Mouse (Mus musculus): ENCODE data around the gene Ifitm2. TPM values are rescaled to one million over a fixed set of nuclear protein-coding genes. Genes with fewer than 3 reads are reported as not detected.
A peak's percentile ranks its signal among the peaks of the same experiment; 100 is the strongest.

The Ifitm2 gene
- polyA plus RNA-seq, 1 experiment from 2014 or later: 234 TPM

DNA sequence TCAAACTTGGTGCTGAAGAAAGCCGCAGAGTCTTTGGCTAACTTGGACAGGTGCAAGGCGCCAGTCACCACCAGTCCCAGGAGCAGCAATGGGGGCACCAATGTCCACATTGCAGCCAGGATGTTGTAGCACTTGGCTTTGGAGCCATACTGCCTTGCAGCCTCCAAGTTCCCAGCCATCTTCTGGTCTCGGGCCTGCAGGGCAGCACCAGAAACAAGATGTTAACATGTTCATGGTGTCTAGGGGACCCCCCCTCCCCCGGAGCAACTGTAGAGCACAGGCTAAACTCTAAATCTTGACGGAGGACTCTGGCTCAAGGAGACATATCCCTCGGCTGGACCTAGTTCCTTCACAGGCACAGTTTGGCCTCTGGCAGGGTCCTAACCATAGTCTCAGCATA, 6.5 kb downstream of the Ifitm2 start:
- WGBS: 95% methylated on average over 6 of the region's 6 CpGs
- no peaks in the 10 kb centered on the region for H3K9me3 ChIP-seq (ENCODE audit: control insufficient read depth, low read length)
- H3K4me2 ChIP-seq (replicated peaks): no peak overlapping the region
- no peaks in the 10 kb centered on the region for H3K4me1 ChIP-seq (replicated peaks; ENCODE audit: control insufficient read depth, insufficient read depth, low read length)
- ATAC-seq (ENCODE audit: low FRiP score): no peak
- no peaks in the 10 kb centered on the region for H3K36me3 ChIP-seq (replicated peaks; ENCODE audit: control insufficient read depth, insufficient read depth)
- H3K9ac ChIP-seq: no peak overlapping the region
- H3K27ac ChIP-seq: no peak overlapping the region
- DNase-seq (ENCODE audit: low spot score): no peak
- H3K4me3 ChIP-seq (replicated peaks; ENCODE audit: low read length): no peak overlapping the region
- no peaks in the 10 kb centered on the region for H3K27me3 ChIP-seq (ENCODE audit: control insufficient read depth, insufficient read depth, low read length)

DNA sequence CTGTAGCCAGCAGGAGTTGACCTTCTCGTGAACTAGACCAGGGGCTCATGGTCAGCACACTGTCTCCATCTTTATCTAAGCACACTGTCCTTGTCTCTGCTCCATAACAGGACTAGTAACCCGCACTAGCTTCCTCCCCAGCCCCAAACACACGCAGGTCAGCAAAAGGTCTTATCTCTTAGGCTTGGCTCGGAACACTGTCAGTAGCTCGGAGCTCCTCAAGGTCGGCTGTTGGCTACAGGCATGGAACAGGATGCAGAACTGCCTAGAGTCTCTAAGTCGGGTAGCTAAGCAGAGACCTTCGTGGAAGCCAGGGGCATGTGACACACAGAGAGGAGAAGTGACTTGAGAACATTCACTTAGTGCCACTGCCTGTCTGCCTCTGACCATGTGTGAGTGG, 7.6 kb downstream of the Ifitm2 start:
- H3K27ac ChIP-seq: no peak overlapping the region
- whole genome bisulfite sequencing: 91% methylated on average over 8 of the region's 8 CpGs
- H3K4me2 ChIP-seq (replicated peaks): no peak overlapping the region
- H3K27me3 ChIP-seq (ENCODE audit: control insufficient read depth, insufficient read depth, low read length): no peaks in the 10 kb centered on the region
- H3K9me3 ChIP-seq (ENCODE audit: control insufficient read depth, low read length): no peaks in the 10 kb centered on the region
- no peak overlapping the region for H3K4me3 ChIP-seq (replicated peaks; ENCODE audit: low read length)
- H3K9ac ChIP-seq: no peak overlapping the region
- no peaks in the 10 kb centered on the region for H3K4me1 ChIP-seq (replicated peaks; ENCODE audit: control insufficient read depth, insufficient read depth, low read length)
- ATAC-seq (ENCODE audit: low FRiP score) (no peak), DNase-seq (ENCODE audit: low spot score) (no peak)
- H3K36me3 ChIP-seq (replicated peaks; ENCODE audit: control insufficient read depth, insufficient read depth): no peaks in the 10 kb centered on the region

GRCm38 (mm10) chr7:140946980-140947379, 8.8 kb downstream of the Ifitm2 start:
- Histone ChIP-seq H3K36me3 (replicated peaks; ENCODE audit: control insufficient read depth, insufficient read depth) (no peaks in the 10 kb centered on the region), H3K4me1 (replicated peaks; ENCODE audit: control insufficient read depth, insufficient read depth, low read length) (no peaks in the 10 kb centered on the region), H3K27me3 (ENCODE audit: control insufficient read depth, insufficient read depth, low read length) (no peaks in the 10 kb centered on the region), H3K4me2 (replicated peaks) (no peak overlapping the region), H3K9ac (no peak overlapping the region), H3K4me3 (replicated peaks; ENCODE audit: low read length) (no peak overlapping the region), H3K9me3 (ENCODE audit: control insufficient read depth, low read length) (no peaks in the 10 kb centered on the region), H3K27ac (no peak overlapping the region)
- DNase-seq (ENCODE audit: low spot score): no peak
- ATAC-seq (ENCODE audit: low FRiP score): no peak
- 70% methylated on average over 7 of the region's 7 CpGs for WGBS

GRCm38 (mm10) chr7:140946311-140946710, 9.5 kb downstream of the Ifitm2 start:
- ATAC-seq (ENCODE audit: low FRiP score) (no peak), DNase-seq (ENCODE audit: low spot score) (no peak)
- Histone ChIP-seq H3K36me3 (replicated peaks; ENCODE audit: control insufficient read depth, insufficient read depth) (no peaks in the 10 kb centered on the region), H3K9ac (no peak overlapping the region), H3K4me3 (replicated peaks; ENCODE audit: low read length) (no peak overlapping the region), H3K4me1 (replicated peaks; ENCODE audit: control insufficient read depth, insufficient read depth, low read length) (peaks cover 6% of the 10 kb centered on the region; the same call in 1 of the 2 replicates), H3K9me3 (ENCODE audit: control insufficient read depth, low read length) (no peaks in the 10 kb centered on the region), H3K27ac (no peak overlapping the region), H3K27me3 (ENCODE audit: control insufficient read depth, insufficient read depth, low read length) (0 out of 2 replicates have a peak, but pooled peaks cover under 1% of the 10 kb centered on the region), H3K4me2 (replicated peaks) (no peak overlapping the region)
- 95% methylated on average over 10 of the region's 10 CpGs for WGBS

- WGBS: 95% methylated on average over 5 of the region's 5 CpGs
- Histone ChIP-seq H3K9me3 (ENCODE audit: control insufficient read depth, low read length) (no peaks in the 10 kb centered on the region), H3K9ac (no peak overlapping the region), H3K4me1 (replicated peaks; ENCODE audit: control insufficient read depth, insufficient read depth, low read length) (peaks cover 8% of the 10 kb centered on the region; the same call in 1 of the 2 replicates), H3K4me3 (replicated peaks; ENCODE audit: low read length) (no peak overlapping the region), H3K27me3 (ENCODE audit: control insufficient read depth, insufficient read depth, low read length) (0 out of 2 replicates have a peak, but pooled peaks cover 2% of the 10 kb centered on the region), H3K4me2 (replicated peaks) (no peak overlapping the region), H3K36me3 (replicated peaks; ENCODE audit: control insufficient read depth, insufficient read depth) (no peaks in the 10 kb centered on the region), H3K27ac (no peak overlapping the region)
- ATAC-seq (ENCODE audit: low FRiP score): no peak
- no peak for DNase-seq (ENCODE audit: low spot score)
Measured at GRCm38 (mm10) chr7:140945247-140945646, 10.5 kb downstream of the Ifitm2 start.

GRCm38 (mm10) chr7:140944236-140944635, 11.6 kb downstream of the Ifitm2 start:
- H3K4me3 ChIP-seq (replicated peaks; ENCODE audit: low read length): no peak overlapping the region
- H3K4me1 ChIP-seq (replicated peaks; ENCODE audit: control insufficient read depth, insufficient read depth, low read length): peaks cover 16% of the 10 kb centered on the region; the same call in 1 of the 2 replicates
- ATAC-seq (ENCODE audit: low FRiP score) (no peak), DNase-seq (ENCODE audit: low spot score) (no peak)
- no peak overlapping the region for H3K27ac ChIP-seq
- WGBS: 94% methylated on average over 7 of the region's 7 CpGs
- H3K27me3 ChIP-seq (ENCODE audit: control insufficient read depth, insufficient read depth, low read length): 0 out of 2 replicates have a peak, but pooled peaks cover 2% of the 10 kb centered on the region
- no peak overlapping the region for H3K9ac ChIP-seq
- no peaks in the 10 kb centered on the region for H3K36me3 ChIP-seq (replicated peaks; ENCODE audit: control insufficient read depth, insufficient read depth)
- no peak overlapping the region for H3K4me2 ChIP-seq (replicated peaks)
- H3K9me3 ChIP-seq (ENCODE audit: control insufficient read depth, low read length): no peaks in the 10 kb centered on the region

DNA sequence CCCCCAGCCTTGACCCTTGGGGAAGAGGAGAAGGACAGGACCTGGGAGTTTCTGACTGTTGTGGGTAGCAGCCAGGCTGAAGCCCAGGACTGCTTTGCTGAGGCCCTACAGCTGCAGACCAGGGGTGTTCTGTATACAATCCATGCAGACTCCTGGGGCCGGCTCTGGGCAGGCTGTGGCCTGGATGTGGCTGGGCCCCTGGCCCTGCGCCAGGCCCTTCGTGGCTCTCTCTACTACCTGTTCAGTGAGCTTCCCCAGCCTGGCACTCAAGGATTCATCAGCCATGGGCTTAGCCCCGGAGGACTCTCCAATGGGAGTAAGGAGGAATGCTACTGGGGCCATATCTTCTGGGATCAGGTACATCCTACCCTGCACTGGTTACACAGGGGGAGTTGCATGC, 12.4 kb downstream of the Ifitm2 start:
- Histone ChIP-seq H3K4me1 (replicated peaks; ENCODE audit: control insufficient read depth, insufficient read depth, low read length) (peaks cover 16% of the 10 kb centered on the region; the same call in 1 of the 2 replicates), H3K27me3 (ENCODE audit: control insufficient read depth, insufficient read depth, low read length) (0 out of 2 replicates have a peak, but pooled peaks cover 2% of the 10 kb centered on the region), H3K9me3 (ENCODE audit: control insufficient read depth, low read length) (no peaks in the 10 kb centered on the region), H3K4me2 (replicated peaks) (no peak overlapping the region), H3K9ac (no peak overlapping the region), H3K4me3 (replicated peaks; ENCODE audit: low read length) (no peak overlapping the region), H3K27ac (no peak overlapping the region), H3K36me3 (replicated peaks; ENCODE audit: control insufficient read depth, insufficient read depth) (no peaks in the 10 kb centered on the region)
- 92% methylated on average over 4 of the region's 4 CpGs for WGBS
- ATAC-seq (ENCODE audit: low FRiP score): no peak
- DNase-seq (ENCODE audit: low spot score): no peak

GRCm38 (mm10) chr7:140942811-140943210, 13.0 kb downstream of the Ifitm2 start:
- 88% methylated on average over 10 of the region's 10 CpGs for WGBS
- Histone ChIP-seq H3K4me1 (replicated peaks; ENCODE audit: control insufficient read depth, insufficient read depth, low read length) (peaks cover 16% of the 10 kb centered on the region; the same call in 1 of the 2 replicates), H3K4me3 (replicated peaks; ENCODE audit: low read length) (no peak overlapping the region), H3K36me3 (replicated peaks; ENCODE audit: control insufficient read depth, insufficient read depth) (no peaks in the 10 kb centered on the region), H3K9ac (no peak overlapping the region), H3K27me3 (ENCODE audit: control insufficient read depth, insufficient read depth, low read length) (0 out of 2 replicates have a peak, but pooled peaks cover 2% of the 10 kb centered on the region), H3K4me2 (replicated peaks) (no peak overlapping the region), H3K9me3 (ENCODE audit: control insufficient read depth, low read length) (no peaks in the 10 kb centered on the region), H3K27ac (no peak overlapping the region)
- DNase-seq (ENCODE audit: low spot score): no peak
- no peak for ATAC-seq (ENCODE audit: low FRiP score)

GRCm38 (mm10) chr7:140942341-140942740, 13.4 kb downstream of the Ifitm2 start:
- Histone ChIP-seq H3K27ac (no peak overlapping the region; the same call in 1 of the 2 replicates), H3K36me3 (replicated peaks; ENCODE audit: control insufficient read depth, insufficient read depth) (no peaks in the 10 kb centered on the region), H3K4me1 (replicated peaks; ENCODE audit: control insufficient read depth, insufficient read depth, low read length) (peaks cover 16% of the 10 kb centered on the region; the same call in 1 of the 2 replicates), H3K9ac (peak overlapping the region; percentile 57), H3K4me3 (replicated peaks; ENCODE audit: low read length) (peak overlapping the region; percentile 43), H3K27me3 (ENCODE audit: control insufficient read depth, insufficient read depth, low read length) (0 out of 2 replicates have a peak, but pooled peaks cover 2% of the 10 kb centered on the region), H3K9me3 (ENCODE audit: control insufficient read depth, low read length) (no peaks in the 10 kb centered on the region), H3K4me2 (replicated peaks) (peak overlapping the region; percentile 54)
- ATAC-seq (ENCODE audit: low FRiP score) (no peak), DNase-seq (ENCODE audit: low spot score) (no peak)
- WGBS: 71% methylated on average over 9 of the region's 9 CpGs
